Mouse (Mus musculus): ENCODE measurements at regions not wholly inside any gene's neighbourhood (a gene's known extent, or its start where the extent isn't known, plus 50 kb on each side); places are given as distances from the start of the nearest gene placed in this dataset.

- no peak for DNase-seq (ENCODE audit: extremely low read depth)
- Histone ChIP-seq H3K4me2 (ENCODE audit: insufficient read depth, low read depth, poor library complexity, severe bottlenecking) (no peak overlapping the region), H3K27ac (ENCODE audit: insufficient read depth, low read depth) (no peak overlapping the region), H3K4me3 (replicated peaks in 1 of 3; ENCODE audit: low read depth in 2 of 3, low read length in 2 of 3, poor library complexity in 1 of 3) (no peak overlapping the region), H3K9ac (ENCODE audit: insufficient read depth, low read depth) (no peak overlapping the region), H3K4me1 (ENCODE audit: control insufficient read depth in 1 of 2, insufficient read depth in 2 of 2) (no peaks in the 10 kb centered on the region), H3K27me3 (replicated peaks) (peaks cover 97% of the 10 kb centered on the region), H3K79me2 (replicated peaks; ENCODE audit: control insufficient read depth, extremely low read depth, insufficient read depth, poor library complexity, severe bottlenecking) (no peaks in the 10 kb centered on the region), H3K36me3 (replicated peaks in 1 of 2; ENCODE audit: control insufficient read depth in 1 of 2, insufficient read depth in 1 of 2, low read length in 1 of 2) (no peaks in the 10 kb centered on the region), H3K9me3 (replicated peaks; ENCODE audit: low read length) (no peaks in the 10 kb centered on the region)
- TF ChIP-seq MEF2A (IDR thresholded peaks at IDR 0.05; ENCODE audit: borderline replicate concordance, low read depth, low read length) (no peak), E2F4 (IDR thresholded peaks at IDR 0.05; ENCODE audit: insufficient replicate concordance, low read depth, low read length) (no peak), JUND (conservative IDR thresholded peaks at IDR 0.05; ENCODE audit: low read depth, low read length) (no peak), NRF1 (IDR thresholded peaks at IDR 0.05; ENCODE audit: low read depth, low read length) (no peak), RCOR1 (conservative IDR thresholded peaks at IDR 0.05; ENCODE audit: low read depth, low read length) (no peak), USF1 (IDR thresholded peaks at IDR 0.05; ENCODE audit: low read depth, low read length) (no peak)
- dilution Hi-C loops (cut with MboI; ENCODE audit: extremely low pct_ligation_motif_present, extremely low pct_unique_long_range_greater_than_20kb, low sequenced_read_pairs) (no loop called here), in situ Hi-C loops (cut with MboI; ENCODE audit: low pct_ligation_motif_present, low pct_unique_long_range_greater_than_20kb, low sequenced_read_pairs) (no loop called here)
These were observed 119.9 kb upstream of the Ppp1r26 start for GRCm38 (mm10) chr2:28326682-28327081.

GRCm38 (mm10) chr2:28329130-28329529, 117.5 kb upstream of the Ppp1r26 start:
- dilution Hi-C loops (cut with MboI; ENCODE audit: extremely low pct_ligation_motif_present, extremely low pct_unique_long_range_greater_than_20kb, low sequenced_read_pairs) = no loop called here
- Histone ChIP-seq H3K27ac (ENCODE audit: insufficient read depth, low read depth) (no peak overlapping the region), H3K9ac (ENCODE audit: insufficient read depth, low read depth) (no peak overlapping the region), H3K79me2 (replicated peaks; ENCODE audit: control insufficient read depth, extremely low read depth, insufficient read depth, poor library complexity, severe bottlenecking) (no peaks in the 10 kb centered on the region), H3K9me3 (replicated peaks; ENCODE audit: low read length) (no peaks in the 10 kb centered on the region), H3K36me3 (replicated peaks in 1 of 2; ENCODE audit: control insufficient read depth in 1 of 2, insufficient read depth in 1 of 2, low read length in 1 of 2) (no peaks in the 10 kb centered on the region), H3K4me2 (ENCODE audit: insufficient read depth, low read depth, poor library complexity, severe bottlenecking) (no peak overlapping the region), H3K4me3 (replicated peaks in 1 of 3; ENCODE audit: low read depth in 2 of 3, low read length in 2 of 3, poor library complexity in 1 of 3) (no peak overlapping the region), H3K27me3 (replicated peaks) (peaks cover 97% of the 10 kb centered on the region), H3K4me1 (ENCODE audit: control insufficient read depth in 1 of 2, insufficient read depth in 2 of 2) (no peaks in the 10 kb centered on the region)
- no peak for DNase-seq (ENCODE audit: extremely low read depth)
- in situ Hi-C loops (cut with MboI; ENCODE audit: low pct_ligation_motif_present, low pct_unique_long_range_greater_than_20kb, low sequenced_read_pairs) = no loop called here
- no peak for TF ChIP-seq SIN3A (IDR thresholded peaks at IDR 0.05; ENCODE audit: low read length)
- TF ChIP-seq BHLHE40 (IDR thresholded peaks at IDR 0.05; ENCODE audit: low read depth, low read length) = no peak
- no peak for TF ChIP-seq USF2 (conservative IDR thresholded peaks at IDR 0.05; ENCODE audit: low read depth, low read length)
- no peak for TF ChIP-seq MAFK (IDR thresholded peaks at IDR 0.05; ENCODE audit: insufficient replicate concordance, low read length)
- no peak for TF ChIP-seq UBTF (IDR thresholded peaks at IDR 0.05; ENCODE audit: low read depth, low read length)

- dilution Hi-C loops (cut with MboI; ENCODE audit: extremely low pct_ligation_motif_present, extremely low pct_unique_long_range_greater_than_20kb, low sequenced_read_pairs) (no loop called here), in situ Hi-C loops (cut with MboI; ENCODE audit: low pct_ligation_motif_present, low pct_unique_long_range_greater_than_20kb, low sequenced_read_pairs) (no loop called here)
- Histone ChIP-seq H3K4me1 (ENCODE audit: control insufficient read depth in 1 of 2, insufficient read depth in 2 of 2) (no peaks in the 10 kb centered on the region), H3K27ac (ENCODE audit: insufficient read depth, low read depth) (no peak overlapping the region), H3K9ac (ENCODE audit: insufficient read depth, low read depth) (no peak overlapping the region), H3K4me2 (ENCODE audit: insufficient read depth, low read depth, poor library complexity, severe bottlenecking) (no peak overlapping the region), H3K27me3 (replicated peaks) (peaks cover 93% of the 10 kb centered on the region), H3K36me3 (replicated peaks in 1 of 2; ENCODE audit: control insufficient read depth in 1 of 2, insufficient read depth in 1 of 2, low read length in 1 of 2) (no peaks in the 10 kb centered on the region), H3K9me3 (replicated peaks; ENCODE audit: low read length) (no peaks in the 10 kb centered on the region), H3K4me3 (replicated peaks in 1 of 3; ENCODE audit: low read depth in 2 of 3, low read length in 2 of 3, poor library complexity in 1 of 3) (no peak overlapping the region), H3K79me2 (replicated peaks; ENCODE audit: control insufficient read depth, extremely low read depth, insufficient read depth, poor library complexity, severe bottlenecking) (no peaks in the 10 kb centered on the region)
- DNase-seq (ENCODE audit: extremely low read depth) = no peak
- no peak for TF ChIP-seq EP300 (IDR thresholded peaks at IDR 0.05; ENCODE audit: low read length)
- TF ChIP-seq MAFK (IDR thresholded peaks at IDR 0.05; ENCODE audit: insufficient replicate concordance, low read length) = no peak
- no peak for TF ChIP-seq MXI1 (IDR thresholded peaks at IDR 0.05; ENCODE audit: low read depth, low read length)
- no peak for TF ChIP-seq JUND (conservative IDR thresholded peaks at IDR 0.05; ENCODE audit: low read depth, low read length)
- no peak for TF ChIP-seq NELFE (IDR thresholded peaks at IDR 0.05; ENCODE audit: low read depth, low read length)
- TF ChIP-seq MAX (IDR thresholded peaks at IDR 0.05; ENCODE audit: low read length) = no peak
- no peak for TF ChIP-seq RAD21 (IDR thresholded peaks at IDR 0.05; ENCODE audit: low read depth, low read length)
- TF ChIP-seq POLR2A (IDR thresholded peaks at IDR 0.05; ENCODE audit: low read depth, low read length) = no peak
- no peak for TF ChIP-seq POLR2AphosphoS2 (IDR thresholded peaks at IDR 0.05; ENCODE audit: low read depth, low read length)
- TF ChIP-seq ELF1 (IDR thresholded peaks at IDR 0.05; ENCODE audit: low read depth, low read length) = no peak
- TF ChIP-seq MAZ (IDR thresholded peaks at IDR 0.05; ENCODE audit: low read depth, low read length) = no peak
- no peak for TF ChIP-seq ZNF384 (IDR thresholded peaks at IDR 0.05; ENCODE audit: low read depth, low read length)
- TF ChIP-seq ETS1 (conservative IDR thresholded peaks at IDR 0.05; ENCODE audit: low read depth, low read length) = no peak
- TF ChIP-seq UBTF (IDR thresholded peaks at IDR 0.05; ENCODE audit: low read depth, low read length) = no peak
- no peak for TF ChIP-seq ZKSCAN1 (IDR thresholded peaks at IDR 0.05; ENCODE audit: borderline replicate concordance, low read depth, low read length)
- no peak for TF ChIP-seq E2F4 (IDR thresholded peaks at IDR 0.05; ENCODE audit: insufficient replicate concordance, low read depth, low read length)
These were observed 111.3 kb upstream of the Ppp1r26 start for GRCm38 (mm10) chr2:28335141-28335789.
